Mouse (Mus musculus): ENCODE data around the gene Sar1a. TPM values are rescaled to one million over a fixed set of nuclear protein-coding genes. Genes with fewer than 3 reads are reported as not detected.

Sar1a gene
- polyA plus RNA-seq, 1 experiment from 2014 or later = 146 TPM

GRCm38 (mm10) chr10:61737537-61737936 lies 57.4 kb downstream of the Sar1a start:
- H3K36me3 ChIP-seq (ENCODE audit: control insufficient read depth, insufficient read depth, low read length) = 0 out of 2 replicates have a peak, but pooled peaks cover 5% of the 10 kb centered on the region
- no peak for TF ChIP-seq CTCF (IDR thresholded peaks at IDR 0.05; ENCODE audit: low read depth)
- no peak for TF ChIP-seq EP300 (optimal IDR thresholded peaks at IDR 0.05)
- 88% methylated on average over 1 of the region's 1 CpGs for WGBS
- ATAC-seq (ENCODE audit: low FRiP score, low TSS enrichment) (0 out of 2 replicates have a peak, but pooled peaks have one; percentile 9), DNase-seq (ENCODE audit: low spot score) (no peak)
- no peaks in the 10 kb centered on the region for H3K27me3 ChIP-seq (ENCODE audit: control insufficient read depth, insufficient read depth, low read length)
- H3K4me1 ChIP-seq (replicated peaks; ENCODE audit: control insufficient read depth, insufficient read depth) = no peaks in the 10 kb centered on the region
- no peak overlapping the region for H3K9ac ChIP-seq (ENCODE audit: low read length)
- H3K27ac ChIP-seq (replicated peaks) = no peak overlapping the region
- H3K4me2 ChIP-seq (replicated peaks; ENCODE audit: low read depth) = no peak overlapping the region
- no peaks in the 10 kb centered on the region for H3K9me3 ChIP-seq (ENCODE audit: control insufficient read depth, low read length)
- H3K4me3 ChIP-seq (ENCODE audit: low read depth, low read length) = no peak overlapping the region

GRCm38 (mm10) chr10:61738126-61738525 lies 58.0 kb downstream of the Sar1a start:
- no peak for ATAC-seq (ENCODE audit: low FRiP score, low TSS enrichment)
- Histone ChIP-seq H3K9me3 (ENCODE audit: control insufficient read depth, low read length) (no peaks in the 10 kb centered on the region), H3K27me3 (ENCODE audit: control insufficient read depth, insufficient read depth, low read length) (no peaks in the 10 kb centered on the region), H3K4me2 (replicated peaks; ENCODE audit: low read depth) (no peak overlapping the region), H3K9ac (ENCODE audit: low read length) (no peak overlapping the region), H3K27ac (replicated peaks) (no peak overlapping the region), H3K36me3 (ENCODE audit: control insufficient read depth, insufficient read depth, low read length) (0 out of 2 replicates have a peak, but pooled peaks cover 5% of the 10 kb centered on the region), H3K4me1 (replicated peaks; ENCODE audit: control insufficient read depth, insufficient read depth) (no peaks in the 10 kb centered on the region), H3K4me3 (ENCODE audit: low read depth, low read length) (no peak overlapping the region)
- TF ChIP-seq EP300 (optimal IDR thresholded peaks at IDR 0.05) = no peak
- no peak for TF ChIP-seq CTCF (IDR thresholded peaks at IDR 0.05; ENCODE audit: low read depth)
- 93% methylated on average over 4 of the region's 4 CpGs for WGBS
- DNase-seq (ENCODE audit: low spot score) = no peak

- no peaks in the 10 kb centered on the region for H3K9me3 ChIP-seq (ENCODE audit: control insufficient read depth, low read length)
- H3K4me1 ChIP-seq (replicated peaks; ENCODE audit: control insufficient read depth, insufficient read depth) = no peaks in the 10 kb centered on the region
- H3K36me3 ChIP-seq (ENCODE audit: control insufficient read depth, insufficient read depth, low read length) = 0 out of 2 replicates have a peak, but pooled peaks cover 12% of the 10 kb centered on the region
- no peak overlapping the region for H3K4me3 ChIP-seq (ENCODE audit: low read depth, low read length)
- WGBS = 71% methylated on average over 1 of the region's 1 CpGs
- DNase-seq (ENCODE audit: low spot score) (no peak), ATAC-seq (ENCODE audit: low FRiP score, low TSS enrichment) (no peak)
- H3K4me2 ChIP-seq (replicated peaks; ENCODE audit: low read depth) = no peak overlapping the region
- no peaks in the 10 kb centered on the region for H3K27me3 ChIP-seq (ENCODE audit: control insufficient read depth, insufficient read depth, low read length)
- H3K27ac ChIP-seq (replicated peaks) = no peak overlapping the region
- no peak for TF ChIP-seq CTCF (IDR thresholded peaks at IDR 0.05; ENCODE audit: low read depth)
- no peak for TF ChIP-seq EP300 (optimal IDR thresholded peaks at IDR 0.05)
- no peak overlapping the region for H3K9ac ChIP-seq (ENCODE audit: low read length)
These were observed 61.2 kb downstream of the Sar1a start for GRCm38 (mm10) chr10:61741306-61741705.

GRCm38 (mm10) chr10:61741873-61742272 lies 61.8 kb downstream of the Sar1a start:
- 86% methylated on average over 4 of the region's 4 CpGs for WGBS
- Histone ChIP-seq H3K27me3 (ENCODE audit: control insufficient read depth, insufficient read depth, low read length) (no peaks in the 10 kb centered on the region), H3K4me2 (replicated peaks; ENCODE audit: low read depth) (no peak overlapping the region), H3K36me3 (ENCODE audit: control insufficient read depth, insufficient read depth, low read length) (0 out of 2 replicates have a peak, but pooled peaks cover 12% of the 10 kb centered on the region), H3K4me1 (replicated peaks; ENCODE audit: control insufficient read depth, insufficient read depth) (no peaks in the 10 kb centered on the region), H3K9ac (ENCODE audit: low read length) (no peak overlapping the region), H3K9me3 (ENCODE audit: control insufficient read depth, low read length) (no peaks in the 10 kb centered on the region), H3K27ac (replicated peaks) (no peak overlapping the region), H3K4me3 (ENCODE audit: low read depth, low read length) (no peak overlapping the region)
- TF ChIP-seq CTCF (IDR thresholded peaks at IDR 0.05; ENCODE audit: low read depth) (peak; percentile 56), EP300 (optimal IDR thresholded peaks at IDR 0.05) (no peak)
- no peak for DNase-seq (ENCODE audit: low spot score)
- ATAC-seq (ENCODE audit: low FRiP score, low TSS enrichment) = no peak

- H3K4me3 ChIP-seq (ENCODE audit: low read depth, low read length) = no peak overlapping the region
- H3K9me3 ChIP-seq (ENCODE audit: control insufficient read depth, low read length) = no peaks in the 10 kb centered on the region
- no peaks in the 10 kb centered on the region for H3K27me3 ChIP-seq (ENCODE audit: control insufficient read depth, insufficient read depth, low read length)
- no peak overlapping the region for H3K4me2 ChIP-seq (replicated peaks; ENCODE audit: low read depth)
- DNase-seq (ENCODE audit: low spot score) = no peak
- H3K36me3 ChIP-seq (ENCODE audit: control insufficient read depth, insufficient read depth, low read length) = 0 out of 2 replicates have a peak, but pooled peaks cover 12% of the 10 kb centered on the region
- no peak for ATAC-seq (ENCODE audit: low FRiP score, low TSS enrichment)
- 93% methylated on average over 8 of the region's 8 CpGs for WGBS
- no peak overlapping the region for H3K9ac ChIP-seq (ENCODE audit: low read length)
- no peak overlapping the region for H3K27ac ChIP-seq (replicated peaks)
- H3K4me1 ChIP-seq (replicated peaks; ENCODE audit: control insufficient read depth, insufficient read depth) = no peaks in the 10 kb centered on the region
- TF ChIP-seq CTCF (IDR thresholded peaks at IDR 0.05; ENCODE audit: low read depth) (no peak), EP300 (optimal IDR thresholded peaks at IDR 0.05) (no peak)
These were observed 62.2 kb downstream of the Sar1a start for GRCm38 (mm10) chr10:61742336-61742735.

Other genes with a start within 250 kb of the Sar1a start
- gene Eif4ebp2, start 227.6 kb upstream of the Sar1a start, polyA plus RNA-seq (2015; fragmentation: Nextera tagmentation; extraction: Ambion mirVana) = 41.5 and 47.7 TPM in 2 replicates
- gene Lrrc20, start 204.5 kb upstream of the Sar1a start, polyA plus RNA-seq (2015; fragmentation: Nextera tagmentation; extraction: Ambion mirVana) = 6.7 and 7.3 TPM in 2 replicates
- gene Npffr1, start 84.8 kb upstream of the Sar1a start, polyA plus RNA-seq (2015; fragmentation: Nextera tagmentation; extraction: Ambion mirVana) = 0.07 and 0.08 TPM in 2 replicates
- gene Ppa1, start 31.7 kb upstream of the Sar1a start, polyA plus RNA-seq (2015; fragmentation: Nextera tagmentation; extraction: Ambion mirVana) = 117 and 124 TPM in 2 replicates
- gene Tysnd1, start 15.2 kb downstream of the Sar1a start, polyA plus RNA-seq (2015; fragmentation: Nextera tagmentation; extraction: Ambion mirVana) = 18.5 and 20.9 TPM in 2 replicates
- 9.2 and 9.4 TPM in 2 replicates for gene Aifm2, start 35.0 kb downstream of the Sar1a start, polyA plus RNA-seq (2015; fragmentation: Nextera tagmentation; extraction: Ambion mirVana)
- 26.0 and 28.7 TPM in 2 replicates for gene H2afy2, start 103.8 kb downstream of the Sar1a start, polyA plus RNA-seq (2015; fragmentation: Nextera tagmentation; extraction: Ambion mirVana)